ENCODE assay signal across 9 mouse cellular contexts in genomic region chr14:76318438-76318837, GRCm38 (mm10).
DNase-seq lines count a peak whose midpoint lies in the region; ATAC-seq and TF ChIP-seq lines count a peak whose summit lies in the region.
"Had no signal": no experiment of that assay in that cellular context is flagged by ENCODE, and none has a peak within 500 bp of the region (broad histone marks: within the 10 kb centered on the region; RNA-seq: fewer than 3 reads in every experiment).

No protein-coding gene starts in this region.

- 58% methylated on average over 5 of the region's 5 CpGs for WGBS in embryonic facial prominence, embryonic 14.5 days
- 86% methylated on average over 5 of the region's 5 CpGs for WGBS in embryonic facial prominence, embryonic 10.5 days
- 66% methylated on average over 5 of the region's 5 CpGs for WGBS in hindbrain, embryonic 16.5 days

- no peak overlapping the region for H3K4me3 ChIP-seq in embryonic facial prominence, embryonic 14.5 days (ENCODE audit: low read depth, low read length)
- no peak overlapping the region for H3K4me3 ChIP-seq in embryonic facial prominence, embryonic 10.5 days
- H3K4me3 ChIP-seq in layer of hippocampus, adult 2 months = no peak overlapping the region
- H3K4me3 ChIP-seq in hindbrain, embryonic 16.5 days (ENCODE audit: low read length) = no peak overlapping the region

- no peak overlapping the region for H3K4me2 ChIP-seq in embryonic facial prominence, embryonic 14.5 days (ENCODE audit: low read depth, low read length)
- H3K4me2 ChIP-seq in hindbrain, embryonic 16.5 days (ENCODE audit: low read length) = no peak overlapping the region

- no peak for ATAC-seq in embryonic facial prominence, embryonic 14.5 days (ENCODE audit: low read depth)
- ATAC-seq in hindbrain, embryonic 16.5 days = no peak

- no peaks in the 10 kb centered on the region for H3K27me3 ChIP-seq in embryonic facial prominence, embryonic 14.5 days (replicated peaks; ENCODE audit: control insufficient read depth, insufficient read depth, low read length)
- H3K27me3 ChIP-seq in embryonic facial prominence, embryonic 10.5 days (replicated peaks; ENCODE audit: low read depth, poor library complexity, severe bottlenecking) = no peaks in the 10 kb centered on the region
- no peaks in the 10 kb centered on the region for H3K27me3 ChIP-seq in hindbrain, embryonic 16.5 days (replicated peaks; ENCODE audit: control insufficient read depth, insufficient read depth, low read length)

- peaks cover 6% of the 10 kb centered on the region; the same call in 1 of the 2 replicates for H3K4me1 ChIP-seq in embryonic facial prominence, embryonic 14.5 days (ENCODE audit: control insufficient read depth, insufficient read depth, low read length)
- peaks cover 11% of the 10 kb centered on the region for H3K4me1 ChIP-seq in embryonic facial prominence, embryonic 10.5 days
- peaks cover 2% of the 10 kb centered on the region; the same call in 1 of the 2 replicates for H3K4me1 ChIP-seq in hindbrain, embryonic 16.5 days (ENCODE audit: control insufficient read depth, insufficient read depth, low read depth, low read length)

- TF ChIP-seq CTCF in layer of hippocampus, adult 2 months (conservative IDR thresholded peaks at IDR 0.05) = no peak

- no peak overlapping the region for H3K9ac ChIP-seq in embryonic facial prominence, embryonic 14.5 days (ENCODE audit: low read depth, low read length)
- H3K9ac ChIP-seq in hindbrain, embryonic 16.5 days (ENCODE audit: low read depth, low read length) = no peak overlapping the region
- H3K9ac ChIP-seq: liver, embryonic 14.5 days had no signal

- H3K9me3 ChIP-seq in embryonic facial prominence, embryonic 14.5 days (ENCODE audit: control insufficient read depth, low read length) = peaks cover 7% of the 10 kb centered on the region; the same call in 1 of the 2 replicates
- H3K9me3 ChIP-seq in embryonic facial prominence, embryonic 10.5 days = no peaks in the 10 kb centered on the region
- 0 out of 2 replicates have a peak, but pooled peaks cover 3% of the 10 kb centered on the region for H3K9me3 ChIP-seq in hindbrain, embryonic 16.5 days (ENCODE audit: control insufficient read depth, low read length)

- H3K27ac ChIP-seq in embryonic facial prominence, embryonic 14.5 days (replicated peaks; ENCODE audit: low read depth, low read length) = 0 out of 2 replicates have a peak overlapping the region, but pooled peaks have one; percentile 6
- H3K27ac ChIP-seq in embryonic facial prominence, embryonic 10.5 days (replicated peaks) = no peak overlapping the region
- no peak overlapping the region for H3K27ac ChIP-seq in layer of hippocampus, adult 2 months
- H3K27ac ChIP-seq in hindbrain, embryonic 16.5 days (ENCODE audit: low read depth, low read length) = no peak overlapping the region
- H3K27ac ChIP-seq: liver, embryonic 14.5 days had no signal

- H3K36me3 ChIP-seq in embryonic facial prominence, embryonic 14.5 days (ENCODE audit: control insufficient read depth, insufficient read depth, low read length) = no peaks in the 10 kb centered on the region
- no peaks in the 10 kb centered on the region for H3K36me3 ChIP-seq in embryonic facial prominence, embryonic 10.5 days (replicated peaks)
- H3K36me3 ChIP-seq in hindbrain, embryonic 16.5 days (ENCODE audit: control insufficient read depth, insufficient read depth, low read length) = no peaks in the 10 kb centered on the region

- peak; percentile 75 for DNase-seq in embryonic facial prominence, embryonic 14.5 days (ENCODE audit: low spot score)
- DNase-seq in embryonic facial prominence, embryonic 10.5 days (ENCODE audit: low spot score) = no peak
- DNase-seq in layer of hippocampus, adult 9-11 months = peak; percentile 11
- DNase-seq in layer of hippocampus, adult 2 months (ENCODE audit: low spot score in 2 of 2) = no peak
- DNase-seq in gastrocnemius, adult 8-10 months (ENCODE audit: low spot score in 2 of 2) = peak; percentile 43 to 45
- peak; percentile 37 to 48 for DNase-seq in right cerebral cortex, adult 2 months (ENCODE audit: low spot score in 2 of 2)
- no peak for DNase-seq in kidney, adult 9 months

Comparison
In these comparisons a context has a peak if more than half of its experiments do, and no peak if none do; other contexts are left out.
1. DNase-seq: peak in embryonic facial prominence, embryonic 14.5 days (single experiment), layer of hippocampus, adult 9-11 months (single experiment), gastrocnemius, adult 8-10 months (2 of 2) and right cerebral cortex, adult 2 months (2 of 2); none in embryonic facial prominence, embryonic 10.5 days (single experiment), layer of hippocampus, adult 2 months (0 of 2) and kidney, adult 9 months (single experiment).